Mouse (Mus musculus) heart, postnatal 0 days (tissue): ENCODE results near the gene Npas1.

Experiments used
- CTCF ChIP-seq: IDR thresholded peaks from 2 replicates; pipeline ENCODE4 v1.5.1; 2016; ENCODE audit warnings: antibody characterized with exemption, control low read depth, low read depth
- EP300 ChIP-seq: IDR thresholded peaks from 2 replicates; pipeline ENCODE4 v1.6.1; 2016; ENCODE audit warnings: antibody characterized with exemption, low read depth

- TF ChIP-seq CTCF (no peak), EP300 (no peak)
These were observed 17.0 kb downstream of the Npas1 start for GRCm38 (mm10) chr7:16460566-16460965.
